Mouse (Mus musculus): ENCODE measurements around the gene Tspan2.

DNA sequence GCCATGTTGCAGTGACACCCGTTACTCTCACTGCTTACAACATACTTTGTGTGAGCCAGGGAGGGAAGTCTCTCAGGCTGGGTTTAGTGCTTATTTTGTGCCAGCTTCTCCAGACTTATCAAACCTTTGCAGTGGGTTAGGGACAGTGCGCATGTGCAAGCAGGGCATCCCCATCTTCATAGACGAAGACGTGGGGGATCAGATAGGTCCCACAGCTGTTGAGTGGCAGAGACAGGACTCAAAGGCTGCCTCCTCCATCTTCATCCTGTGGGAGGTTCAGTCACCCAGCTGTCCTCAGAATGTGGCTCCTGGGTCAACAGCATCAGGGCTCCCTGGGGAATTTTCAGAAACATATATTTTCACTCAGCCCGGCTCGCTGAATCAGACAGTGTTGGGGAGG lies 2.1 kb downstream of the Tspan2 start:
- TF ChIP-seq POLR2A (IDR thresholded peaks at IDR 0.05; ENCODE audit: borderline replicate concordance, extremely low read depth, insufficient read depth, insufficient read length, poor library complexity, severe bottlenecking) (no peak), CTCF (IDR thresholded peaks at IDR 0.05; ENCODE audit: borderline replicate concordance, extremely low read depth, insufficient read depth, insufficient read length) (no peak)

All from brain, embryonic 14.5 days (tissue).